Mouse (Mus musculus): ENCODE measurements at regions not wholly inside any gene's neighbourhood (a gene's known extent, or its start where the extent isn't known, plus 50 kb on each side); places are given as distances from the start of the nearest gene placed in this dataset.

DNA sequence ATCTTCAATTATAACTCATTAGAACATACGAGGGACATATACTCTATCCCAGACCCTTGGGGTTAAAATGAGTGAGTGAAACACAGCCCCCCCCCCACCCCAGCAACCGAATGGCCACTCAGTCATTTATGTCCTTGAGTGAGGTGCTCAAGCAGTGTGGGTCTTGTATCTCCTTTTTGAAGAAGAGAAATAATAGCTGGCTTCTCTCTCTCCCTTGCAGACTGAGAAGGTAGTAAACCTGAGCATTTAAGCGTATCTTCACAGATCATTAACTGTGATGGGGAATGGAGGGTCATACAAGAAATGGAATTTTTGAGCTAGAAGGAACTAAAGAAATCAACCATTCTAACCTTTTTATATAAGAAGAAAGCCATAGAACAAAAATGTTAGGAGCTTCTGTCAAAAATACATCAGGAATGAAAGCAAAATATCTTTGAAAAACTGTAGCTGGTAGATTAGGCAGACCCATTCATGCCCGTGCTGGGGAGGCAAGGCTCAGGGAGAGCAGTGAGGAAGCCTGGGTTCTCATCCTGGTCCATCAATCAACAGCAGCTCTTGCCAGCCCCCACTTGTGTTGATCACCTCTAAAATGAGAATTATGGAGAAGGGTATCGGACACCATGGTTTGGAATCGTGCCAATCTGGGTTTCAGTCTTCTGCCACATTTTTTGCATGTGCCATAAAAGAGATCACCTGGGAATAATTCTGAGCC is 98.4 kb upstream of the Plxna2 start:
- TF ChIP-seq GATA1 (IDR thresholded peaks at IDR 0.05; ENCODE audit: low read length) (no peak), TAL1 (IDR thresholded peaks at IDR 0.05; ENCODE audit: low read length) (no peak)
